Mouse (Mus musculus): ENCODE results near the gene Fjx1. TPM values are rescaled to one million over a fixed set of nuclear protein-coding genes. Genes with fewer than 3 reads are reported as not detected.

Fjx1 gene
- polyA plus RNA-seq, 1 experiment from 2014 or later, result 13.7 TPM

Other genes with a start within 250 kb of the Fjx1 start
- 38.9 and 46.4 TPM in 2 replicates for gene Trim44, start 44.7 kb downstream of the Fjx1 start, polyA plus RNA-seq (2014; fragmentation: Nextera tagmentation; extraction: Ambion mirVana)
- gene Pamr1, start 97.5 kb upstream of the Fjx1 start, polyA plus RNA-seq (2014; fragmentation: Nextera tagmentation; extraction: Ambion mirVana), result 1.9 and 4.4 TPM in 2 replicates
- gene Slc1a2, start 206.2 kb upstream of the Fjx1 start, polyA plus RNA-seq (2014; fragmentation: Nextera tagmentation; extraction: Ambion mirVana), result 0.06 and 0.11 TPM in 2 replicates